Mouse (Mus musculus): ENCODE results near the gene Gpr137.
A peak's percentile ranks its signal among the peaks of the same experiment; 100 is the strongest.
"Not testable (repeated sequence)": the region's sequence is repeated elsewhere in the genome, so short reads cannot be mapped to it uniquely, and the experiment has no call there.

The Gpr137 gene

DNA sequence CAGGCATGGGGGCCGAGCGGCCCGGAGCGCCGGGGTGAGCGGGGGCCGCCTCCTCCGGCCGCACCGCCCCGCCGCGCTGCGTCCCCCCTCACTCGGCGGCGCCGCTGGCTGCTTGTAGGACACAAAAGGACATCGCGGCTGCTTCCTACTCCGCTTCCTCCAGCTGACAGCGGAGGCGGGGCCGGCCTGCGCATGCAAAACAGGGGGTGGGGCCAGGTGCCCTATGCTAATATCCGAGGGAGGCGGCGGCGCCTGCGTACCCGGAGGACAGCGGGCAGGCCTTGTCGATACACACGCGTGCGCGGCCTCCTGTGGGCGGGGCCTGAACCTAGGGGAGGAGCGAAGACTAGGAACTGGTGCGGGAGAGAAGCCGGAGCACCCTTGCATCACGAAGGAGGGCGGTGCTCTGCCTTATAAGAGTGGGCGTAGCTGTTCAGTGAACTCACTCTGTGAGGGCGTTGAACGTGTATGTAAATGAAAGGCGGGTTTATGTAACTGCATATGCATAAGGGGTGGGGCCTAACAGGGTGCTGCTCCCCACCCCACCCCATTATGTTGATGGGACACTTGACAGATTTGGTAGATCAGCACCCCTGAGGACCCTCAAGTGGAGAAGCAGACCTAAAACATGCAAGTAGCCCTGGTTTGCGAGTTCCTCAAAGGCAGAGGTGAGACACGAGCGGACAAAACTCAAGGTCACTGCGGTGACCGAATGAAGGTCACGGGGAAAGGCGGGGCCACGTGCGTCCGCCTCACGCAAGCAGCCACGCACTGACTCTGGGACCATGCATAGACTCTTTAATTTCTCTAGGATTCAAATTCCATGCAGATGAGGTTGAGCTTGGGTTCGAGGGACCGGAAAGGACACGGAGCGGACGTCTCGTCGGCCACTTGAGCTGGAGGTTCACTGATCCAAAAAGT lies 20.4 kb downstream of the Gpr137 start, which contains the start of gene Esrra:
Gene Esrra, minus strand, starts transcription at position 167 of the 921 bp plus-strand sequence.
- DNase-seq (ENCODE audit: low spot score in 2 of 2): peak; percentile 100

DNA sequence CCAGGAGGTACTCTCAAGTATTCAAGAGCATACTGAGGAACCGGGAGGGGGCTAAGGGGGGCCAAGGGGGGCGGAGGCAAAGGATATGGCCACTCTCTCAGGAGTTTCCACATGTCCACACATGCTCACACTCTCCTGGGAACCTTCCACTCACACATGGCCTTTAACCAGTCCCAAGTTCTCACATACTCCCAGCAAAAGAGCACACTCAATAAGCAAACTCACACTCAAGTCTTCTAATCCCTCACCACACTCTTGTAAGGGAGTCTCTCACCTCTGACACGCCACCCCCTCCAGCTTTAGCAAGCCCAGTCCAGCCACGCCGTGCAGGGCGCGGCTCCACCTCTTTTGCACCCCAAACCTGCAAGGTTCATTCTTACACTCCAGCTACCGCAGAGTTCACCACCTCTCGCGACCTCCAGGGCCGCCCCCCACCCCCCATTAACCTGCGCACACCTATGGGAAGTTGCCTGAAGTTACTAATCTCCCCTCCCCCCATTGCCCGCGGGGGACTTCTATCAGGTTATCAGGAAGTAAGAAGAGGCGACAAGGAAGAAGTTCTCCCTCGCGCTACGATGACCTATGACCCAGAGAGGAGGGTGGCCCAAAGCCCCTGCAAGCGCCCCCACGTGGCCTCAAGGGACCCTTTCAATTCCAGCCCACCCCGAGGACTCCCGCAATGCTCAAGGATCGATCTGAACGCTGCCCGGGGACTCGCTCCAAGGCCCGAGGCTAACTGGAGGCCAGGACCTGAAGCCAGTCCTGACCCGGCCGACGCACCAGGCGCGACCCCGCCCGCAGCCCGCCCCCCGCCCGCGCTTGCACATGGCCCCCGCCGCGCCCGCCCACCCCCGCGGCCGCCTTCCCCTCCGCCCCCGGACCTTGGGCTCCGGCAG lies 21.3 kb downstream of the Gpr137 start:
- DNase-seq (ENCODE audit: low spot score in 2 of 2): no peak

DNA sequence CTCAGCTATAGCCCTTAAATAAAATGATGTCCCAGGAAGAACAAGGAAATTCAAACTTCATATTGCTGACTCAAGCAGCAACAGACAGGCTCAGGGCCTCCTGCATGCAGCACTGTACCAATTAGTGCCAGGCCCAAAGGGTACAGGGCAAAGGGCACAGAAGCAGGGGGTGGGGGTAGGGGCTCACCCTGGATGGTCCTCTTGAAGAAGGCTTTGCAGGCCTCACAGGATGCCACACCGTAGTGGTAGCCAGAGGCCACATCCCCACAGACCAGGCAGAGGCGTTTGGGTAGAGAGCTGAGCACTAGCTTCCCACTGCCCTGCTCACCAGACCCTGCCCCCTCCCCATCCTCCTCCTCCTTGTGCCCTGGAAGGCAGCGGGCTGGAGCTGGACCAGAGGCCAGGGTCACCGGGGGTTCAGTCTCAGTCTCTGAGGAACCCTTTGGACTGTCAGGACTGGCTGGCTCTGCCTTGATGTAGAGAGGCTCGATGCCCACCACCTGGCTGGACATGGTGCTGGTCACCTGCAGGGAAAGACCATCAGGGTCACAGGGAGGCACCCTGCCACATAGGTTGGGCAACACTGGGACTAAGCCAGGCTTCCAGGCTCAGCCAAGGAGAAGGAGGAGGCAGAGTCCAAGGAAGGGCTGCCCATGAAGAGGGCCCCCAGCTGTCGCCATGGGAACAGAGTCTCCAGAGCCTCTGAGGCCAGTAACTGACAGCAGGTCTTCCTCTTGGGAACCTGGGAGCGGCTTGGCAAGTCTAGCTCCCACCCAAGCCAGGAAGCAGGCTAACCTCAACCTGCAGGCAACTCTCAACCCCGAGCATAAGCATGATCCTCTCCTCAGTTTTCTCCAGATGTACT lies 22.2 kb downstream of the Gpr137 start:
- DNase-seq (ENCODE audit: low spot score in 2 of 2): no peak

DNA sequence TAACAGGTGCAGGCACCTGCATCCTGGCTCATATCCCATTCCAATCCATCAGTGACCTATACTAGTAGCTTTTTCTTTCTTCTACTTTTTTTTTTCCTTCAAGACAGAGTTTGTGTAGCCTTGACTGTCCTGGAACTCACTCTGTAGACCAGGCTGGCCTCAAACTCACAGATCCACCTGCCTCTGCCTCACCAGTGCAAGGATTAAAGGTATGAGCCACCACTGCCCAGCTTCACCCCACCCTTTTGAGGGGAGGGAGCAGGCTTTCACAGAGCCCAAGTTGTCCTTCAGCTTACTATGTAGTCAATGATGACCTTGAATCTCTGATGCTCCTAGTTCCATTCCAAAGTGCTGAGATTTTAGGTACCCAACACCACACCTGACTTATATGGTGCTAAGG lies 22.8 kb downstream of the Gpr137 start:
- no peak for DNase-seq (ENCODE audit: low spot score in 2 of 2)

DNA sequence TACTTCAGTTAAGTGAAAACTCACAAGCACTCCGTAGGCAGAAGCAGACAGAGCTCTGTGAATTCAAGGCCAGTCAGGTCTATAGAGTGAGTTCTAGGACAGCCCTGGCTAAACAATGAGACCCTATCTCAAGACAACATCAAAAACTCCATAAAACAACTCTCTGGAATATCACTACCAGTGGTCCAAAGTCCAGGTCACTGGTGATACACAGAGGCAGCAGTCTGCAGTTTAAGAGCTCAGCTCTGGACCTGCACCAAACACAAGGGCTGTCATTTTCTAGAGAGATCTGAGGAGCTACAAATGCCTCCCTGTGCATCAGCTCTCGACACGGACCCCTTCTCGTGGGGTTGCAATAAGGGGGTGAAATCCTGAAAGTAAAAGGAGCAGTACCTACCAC lies 24.0 kb downstream of the Gpr137 start:
- no peak for DNase-seq (ENCODE audit: low spot score in 2 of 2)

DNA sequence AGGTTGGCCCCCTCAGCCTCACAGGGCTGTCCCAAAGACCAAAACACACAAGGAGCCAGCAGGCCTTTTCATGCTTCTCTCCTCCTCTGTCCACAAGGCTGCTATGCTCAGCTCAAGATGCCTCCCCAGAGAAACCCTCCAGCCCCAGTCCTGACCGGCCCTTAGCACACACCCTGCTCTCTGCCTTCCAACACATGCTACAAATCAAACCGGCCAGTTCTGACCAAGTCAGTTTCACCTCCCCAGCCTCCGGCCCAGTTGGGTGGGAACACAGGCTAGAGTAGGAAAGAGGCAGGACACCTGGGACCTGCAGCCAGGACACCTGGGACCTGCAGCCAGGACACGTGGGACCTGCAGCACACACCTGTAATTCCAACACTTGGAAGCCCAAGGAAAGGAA lies 25.8 kb downstream of the Gpr137 start:
- DNase-seq (ENCODE audit: low spot score in 2 of 2): no peak

DNA sequence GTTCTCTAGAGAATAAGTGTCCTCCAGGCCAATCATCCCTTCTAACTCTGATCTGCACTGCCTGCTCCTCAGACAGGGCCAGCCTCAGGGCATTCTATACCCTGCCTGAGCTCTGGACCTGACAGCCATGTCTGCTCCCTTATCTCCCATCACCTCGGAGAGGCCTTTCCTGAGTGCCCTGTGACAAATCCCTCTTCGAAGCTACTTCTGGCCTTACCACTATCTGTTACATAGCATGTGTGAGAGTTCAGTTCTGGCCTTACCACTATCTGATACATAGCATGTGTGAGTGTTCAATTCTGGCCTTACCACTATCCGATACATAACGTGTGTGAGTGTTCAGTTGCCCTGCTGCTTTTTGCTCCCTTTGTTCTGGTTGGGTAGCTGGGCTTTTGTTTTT lies 27.0 kb downstream of the Gpr137 start:
- no peak for DNase-seq (ENCODE audit: low spot score in 2 of 2)

DNA sequence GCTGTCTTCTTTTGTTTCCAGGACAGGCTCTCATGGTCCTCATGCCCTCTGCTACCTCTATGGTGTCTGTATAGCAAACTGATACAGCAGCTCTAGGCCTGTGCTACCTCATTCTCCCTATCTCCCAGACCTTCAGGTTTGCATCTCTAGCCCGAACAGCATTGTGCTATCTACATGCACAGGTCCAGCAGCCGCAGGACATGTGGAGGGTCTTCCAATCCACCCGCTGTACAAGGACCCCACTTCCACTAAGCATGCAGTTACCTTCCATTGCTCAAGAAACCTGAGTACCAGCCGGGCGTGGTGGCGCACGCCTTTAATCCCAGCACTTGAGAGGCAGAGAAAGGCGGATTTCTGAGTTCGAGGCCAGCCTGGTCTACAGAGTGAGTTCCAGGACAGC lies 27.7 kb downstream of the Gpr137 start:
- DNase-seq (ENCODE audit: low spot score in 2 of 2): no peak

DNA sequence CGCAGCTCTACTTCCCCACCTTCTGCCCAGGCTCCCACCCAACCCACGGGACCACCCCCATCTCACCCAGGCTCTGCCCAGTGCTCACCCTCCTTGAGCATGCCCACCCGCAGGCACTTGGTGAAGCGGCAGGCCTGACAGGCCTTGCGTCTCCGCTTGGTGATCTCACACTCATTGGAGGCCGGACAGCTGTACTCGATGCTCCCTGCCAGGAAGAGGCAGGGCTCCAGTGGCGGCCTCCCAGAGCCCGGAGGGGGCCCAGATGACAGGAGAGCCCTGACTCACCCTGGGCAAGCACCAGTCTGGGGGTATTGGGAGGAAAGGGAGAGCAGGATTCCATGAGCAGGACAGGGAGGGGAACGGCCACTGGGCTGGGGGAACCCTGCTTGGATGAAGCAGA lies 28.3 kb downstream of the Gpr137 start:
- no peak for DNase-seq (ENCODE audit: low spot score in 2 of 2)

DNA sequence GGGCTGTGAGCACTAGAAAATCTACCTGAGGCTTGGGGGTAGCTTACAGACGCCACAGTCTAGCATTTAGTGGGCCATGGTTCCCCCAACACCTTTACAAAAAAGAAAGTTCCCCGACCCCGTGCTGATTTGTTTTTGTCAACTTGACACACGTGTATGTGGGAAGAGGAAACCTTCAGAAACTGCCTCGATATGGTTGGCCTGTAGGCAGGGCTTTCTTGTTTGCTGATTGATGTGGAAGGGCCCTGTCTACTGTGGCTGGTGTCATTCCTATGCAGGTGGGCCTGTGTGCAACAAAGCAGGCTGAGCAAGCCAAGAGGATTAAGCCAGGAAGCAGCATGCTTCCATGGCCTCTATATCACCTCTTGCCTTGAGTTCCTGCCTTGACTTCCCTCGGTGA lies 29.2 kb downstream of the Gpr137 start:
- DNase-seq (ENCODE audit: low spot score in 2 of 2): no peak

DNA sequence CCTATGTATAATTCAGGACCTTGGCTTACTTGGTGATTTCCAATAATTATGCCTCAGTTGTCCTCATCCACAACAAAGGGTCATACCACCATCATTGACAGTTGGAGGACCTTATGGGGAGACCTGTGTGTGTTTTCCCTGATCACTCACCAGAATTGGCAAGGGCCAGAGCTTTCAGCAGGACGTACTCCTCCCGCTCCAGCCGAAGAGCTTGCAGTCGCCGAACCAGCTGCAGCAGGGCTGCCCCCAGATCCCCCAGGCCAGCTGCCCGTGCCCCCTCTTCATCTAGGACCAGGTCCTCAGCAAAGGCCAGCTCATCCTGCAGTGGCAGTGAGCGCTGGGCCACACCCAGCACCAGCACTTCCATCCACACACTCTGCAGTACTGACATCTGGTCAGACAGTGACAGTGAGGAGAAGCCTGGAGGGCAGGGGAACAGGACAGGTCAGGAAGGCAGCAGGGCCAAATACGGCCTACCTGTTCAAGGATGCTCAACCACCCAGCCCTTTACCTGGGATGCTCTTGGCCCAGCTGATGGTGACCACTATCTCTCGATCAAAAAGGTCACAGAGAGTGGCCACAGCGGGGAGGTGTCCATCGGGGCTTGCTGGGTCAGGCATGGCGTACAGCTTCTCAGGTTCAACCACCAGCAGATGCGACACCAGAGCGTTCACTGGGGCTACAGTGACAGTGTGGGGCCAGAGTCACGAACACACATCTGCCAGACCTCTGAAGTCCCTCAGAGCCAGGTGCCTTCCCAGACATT lies 29.9 kb downstream of the Gpr137 start:
- DNase-seq (ENCODE audit: low spot score in 2 of 2): no peak

DNA sequence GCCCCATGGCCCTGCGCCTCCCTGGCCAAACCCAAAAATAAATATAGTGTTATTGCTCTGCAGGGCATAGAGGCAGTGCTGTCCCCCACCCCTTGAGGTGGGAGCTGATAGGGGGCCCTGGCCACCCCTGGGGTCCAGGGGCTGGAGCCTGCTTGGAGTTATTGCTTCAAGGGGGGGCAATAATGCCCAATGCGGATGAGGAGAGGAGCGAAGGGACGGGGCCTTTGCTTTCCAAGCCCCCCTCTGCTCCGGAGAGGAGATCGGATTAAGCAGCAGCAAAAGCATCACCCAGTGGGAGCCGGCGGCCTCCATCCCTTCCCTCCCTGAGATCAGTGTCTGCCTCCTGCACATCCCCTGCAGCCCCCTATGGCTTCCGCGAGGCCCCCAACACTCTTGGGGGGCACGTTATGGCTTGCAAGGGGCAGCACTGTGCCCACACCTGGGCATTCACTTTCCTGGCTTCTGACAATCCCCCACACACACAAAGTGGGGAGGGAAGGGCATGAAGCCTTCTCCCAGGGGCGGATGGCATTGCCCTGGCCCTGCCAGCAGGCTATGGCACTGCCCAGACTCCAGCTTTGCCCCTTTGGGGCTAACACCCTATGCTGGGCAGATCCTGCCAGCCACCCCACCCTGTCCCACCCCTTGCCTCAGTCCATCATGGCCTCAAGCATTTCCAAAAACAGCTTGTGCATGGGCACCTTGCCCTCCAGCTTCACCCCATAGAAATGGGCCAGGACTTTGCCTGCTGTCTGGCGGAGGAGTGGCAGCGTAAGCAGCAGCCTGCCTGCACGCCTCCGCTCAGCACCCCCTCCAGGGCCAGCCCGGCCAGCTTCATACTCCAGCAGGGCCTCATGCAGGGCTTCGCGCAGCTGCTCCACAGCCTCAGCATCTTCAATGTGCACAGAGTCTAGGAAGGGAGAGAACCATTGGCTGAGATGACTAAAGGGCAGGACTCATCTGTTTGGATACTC lies 30.9 kb downstream of the Gpr137 start:
- no peak for DNase-seq (ENCODE audit: low spot score in 2 of 2)

DNA sequence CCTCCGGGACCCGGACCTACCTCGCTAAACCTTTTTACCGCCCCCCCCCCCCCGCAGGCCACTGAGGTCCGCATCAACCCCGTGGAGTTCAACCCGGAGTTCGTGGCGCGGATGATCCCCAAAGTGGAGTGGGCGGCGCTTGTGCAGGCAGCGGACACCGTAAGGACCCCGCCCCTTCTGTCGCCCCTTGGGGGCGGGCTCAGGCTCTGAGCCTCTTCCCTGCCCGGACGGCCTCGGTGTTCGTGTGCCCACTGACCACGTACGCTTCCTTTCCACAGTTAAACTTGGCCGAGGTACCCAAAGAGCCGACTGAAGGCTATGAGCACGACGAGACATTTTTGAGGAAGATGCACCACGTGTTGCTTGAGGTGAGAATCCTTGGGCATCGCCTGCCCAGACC lies 32.0 kb downstream of the Gpr137 start:
- DNase-seq (ENCODE audit: low spot score in 2 of 2): not testable (repeated sequence)

DNA sequence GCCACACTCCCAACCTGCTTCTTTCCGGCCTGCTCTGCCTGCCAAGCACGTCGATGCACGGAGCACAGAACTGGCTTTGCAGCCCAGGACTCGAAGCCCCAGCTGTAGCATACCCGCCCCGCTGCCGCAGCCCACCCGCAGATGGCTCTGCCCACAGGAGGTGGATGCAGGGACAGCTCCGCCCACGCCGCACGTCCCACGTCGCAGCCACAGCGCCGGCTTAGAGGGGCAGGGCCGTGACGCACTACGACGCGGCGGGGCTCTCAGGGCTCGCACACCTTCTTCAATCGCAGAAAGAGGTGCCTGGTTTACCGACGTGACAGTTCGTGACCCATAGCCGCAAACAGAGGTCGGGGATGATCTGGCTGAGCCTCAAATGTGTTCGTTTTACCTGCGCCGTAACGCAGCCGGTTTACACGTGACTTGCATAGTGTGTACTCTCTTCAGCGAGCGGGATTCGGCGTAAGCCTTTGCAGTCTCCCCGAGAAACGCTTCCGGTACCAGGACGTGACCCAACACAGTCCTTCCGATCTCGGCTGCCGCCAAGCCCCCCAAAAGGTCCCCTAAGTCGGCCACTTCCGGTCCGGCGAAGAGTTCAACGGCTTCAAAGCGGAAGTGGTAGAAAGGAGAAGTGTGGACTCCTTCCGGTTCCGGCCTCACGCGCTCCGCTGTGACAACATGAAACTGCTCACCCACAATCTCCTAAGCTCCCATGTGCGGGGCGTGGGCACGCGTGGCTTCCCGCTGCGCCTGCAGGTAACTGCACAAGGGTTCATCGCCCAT lies 32.6 kb downstream of the Gpr137 start, which contains the start of the genes Trmt112 and Prdx5:
Gene Trmt112, plus strand, starts transcription at position 192 of the 783 bp plus-strand sequence.
Gene Prdx5, minus strand, starts transcription at position 600 of the 783 bp plus-strand sequence.
- DNase-seq (ENCODE audit: low spot score in 2 of 2): peak; percentile 91 to 96

DNA sequence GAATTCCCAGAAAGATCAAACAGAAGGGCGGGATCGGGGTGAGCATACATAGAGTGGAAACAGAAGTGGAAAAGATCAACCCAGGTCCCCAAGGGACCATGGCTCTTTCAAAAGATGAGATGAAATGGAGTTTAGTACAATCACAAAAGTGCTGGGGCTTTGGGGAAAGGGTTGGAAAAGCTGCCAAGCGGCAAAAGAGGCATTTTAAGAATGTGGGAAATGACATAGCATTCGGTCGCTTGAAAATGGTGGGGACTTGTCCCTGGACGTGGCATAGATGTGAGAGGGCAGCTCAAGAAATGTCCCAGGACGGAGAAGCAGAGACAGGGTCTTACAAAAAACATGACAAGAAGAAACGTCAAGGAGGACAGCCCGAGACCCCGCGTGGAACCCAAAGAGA lies 33.3 kb downstream of the Gpr137 start:
- DNase-seq (ENCODE audit: low spot score in 2 of 2): no peak

DNA sequence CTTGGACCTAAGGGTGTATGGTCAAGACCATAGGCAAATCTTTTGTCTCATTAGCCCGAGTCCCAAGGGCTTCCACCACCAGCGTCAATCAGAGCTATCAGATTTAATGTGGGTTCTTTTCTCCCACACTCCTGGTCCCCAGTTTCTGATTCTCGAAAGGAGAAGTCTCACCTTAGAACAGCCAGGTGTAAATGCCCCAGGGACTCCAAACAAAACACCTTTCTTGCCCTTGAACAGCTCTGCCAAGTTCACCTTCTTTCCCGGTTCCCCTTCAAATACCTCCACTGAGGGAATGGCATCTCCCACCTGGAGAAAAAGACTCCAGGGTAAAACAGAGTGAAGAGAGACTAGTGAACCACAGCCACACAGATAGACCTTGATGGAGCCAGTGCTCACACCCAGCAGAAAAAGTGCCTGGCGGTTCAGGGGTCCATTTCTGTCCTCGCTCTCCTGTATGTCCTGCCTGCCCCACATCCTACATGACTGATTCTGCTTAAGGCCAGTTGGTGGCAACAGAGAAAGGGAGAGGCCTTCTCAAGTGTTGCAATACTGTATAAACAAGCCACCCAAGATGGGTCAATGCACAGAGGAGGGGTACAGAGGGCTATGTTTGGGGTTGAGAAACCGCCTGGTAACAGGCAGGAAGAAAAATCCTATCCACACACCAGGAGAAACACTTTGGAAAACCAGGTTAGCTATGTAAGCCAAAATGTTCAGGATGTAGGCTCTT lies 34.3 kb downstream of the Gpr137 start:
- DNase-seq (ENCODE audit: low spot score in 2 of 2): no peak

DNA sequence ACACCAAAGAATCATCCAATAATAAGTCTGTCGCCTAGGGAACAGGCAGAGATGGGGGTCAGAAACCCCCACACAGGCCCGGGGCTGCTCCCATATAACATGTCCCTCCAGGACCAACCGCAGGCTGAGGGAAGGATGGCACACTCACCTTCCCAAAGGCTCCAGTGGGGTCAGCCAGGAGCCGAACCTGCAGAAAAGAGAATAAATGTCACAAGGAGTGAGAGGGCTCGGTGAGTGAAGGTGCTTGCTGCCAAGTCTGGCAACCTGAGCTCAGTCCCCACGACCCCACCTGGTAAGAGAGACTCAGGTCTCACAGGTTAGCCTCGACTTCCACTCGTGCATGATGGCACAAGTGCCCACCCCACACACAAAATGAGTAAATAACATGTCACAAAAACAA lies 35.2 kb downstream of the Gpr137 start:
- no peak for DNase-seq (ENCODE audit: low spot score in 2 of 2)

DNA sequence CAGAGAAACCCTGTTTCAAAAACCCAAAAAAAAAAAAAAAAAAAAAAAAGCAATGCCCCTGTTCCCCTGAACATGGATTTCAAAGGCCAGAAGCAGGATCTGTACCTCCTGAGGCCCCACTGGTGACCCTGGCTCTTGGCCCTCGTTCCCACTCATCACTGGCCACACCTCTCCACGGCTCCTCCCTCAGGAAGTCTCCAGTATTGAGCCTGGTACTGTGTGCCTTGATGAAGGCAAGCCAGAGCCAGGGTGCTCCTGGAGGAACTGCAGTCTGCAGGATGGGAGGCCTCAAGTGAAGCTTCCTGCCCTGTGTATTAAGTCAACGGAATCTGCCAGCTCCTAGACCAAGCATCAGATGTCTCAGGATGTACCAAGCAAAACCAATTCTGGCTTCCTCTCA lies 36.1 kb downstream of the Gpr137 start:
- no peak for DNase-seq (ENCODE audit: low spot score in 2 of 2)

Data from right cerebral cortex, postnatal 36 days (tissue).